Mouse (Mus musculus): Measurements from ENCODE around the gene Ap1b1.
A peak's percentile ranks its signal among the peaks of the same experiment; 100 is the strongest.

DNA sequence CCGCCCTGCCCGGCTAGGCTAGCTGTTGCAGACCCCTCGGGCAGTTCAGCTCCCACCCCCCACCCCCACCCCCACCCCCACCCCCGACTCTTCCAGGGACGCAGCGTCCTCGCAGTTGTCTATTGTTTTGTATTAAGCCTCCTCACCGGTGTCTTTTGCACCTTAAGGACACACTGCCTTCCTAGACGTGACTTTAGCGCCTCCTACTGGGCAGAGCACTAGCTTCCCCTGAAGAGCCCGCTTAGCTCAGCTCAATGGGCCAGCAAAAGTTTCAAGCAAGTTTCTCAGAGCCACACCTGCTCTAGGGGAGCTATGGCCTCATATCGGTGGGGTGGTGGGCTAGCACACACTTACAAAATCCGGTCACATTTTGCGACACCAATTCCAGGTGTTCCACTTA is 11.0 kb upstream of the Ap1b1 start:
- no peak for TF ChIP-seq POLR2A (IDR thresholded peaks at IDR 0.05; ENCODE audit: control insufficient read depth, extremely low read depth, insufficient read depth, low read length, poor library complexity)
- peak; percentile 69; the same call in 1 of the 2 replicates for TF ChIP-seq CTCF (IDR thresholded peaks at IDR 0.05; ENCODE audit: borderline replicate concordance, control insufficient read depth, extremely low read depth, insufficient read depth, low read length, poor library complexity)

Measured in thymus, adult 2 months (tissue).